In genomic region chr1:139336997-139337396, GRCm38 (mm10) we compare ENCODE assay signal across 26 mouse cellular contexts. TPM values are rescaled to one million over a fixed set of nuclear protein-coding genes. Genes with fewer than 3 reads are reported as not detected.
"Had no signal": no experiment of that assay in that cellular context is flagged by ENCODE, and none has a peak within 500 bp of the region (broad histone marks: within the 10 kb centered on the region; RNA-seq: fewer than 3 reads in every experiment).

No protein-coding gene starts in this region.

- H3K9me3 ChIP-seq: heart, embryonic 10.5 days; heart, embryonic 12.5 days; intestine, embryonic 15.5 days; limb, embryonic 10.5 days; limb, embryonic 12.5 days; liver, embryonic 13.5 days; liver, embryonic 15.5 days had no signal

- H3K27me3 ChIP-seq: heart, embryonic 12.5 days; intestine, embryonic 15.5 days; limb, embryonic 12.5 days; liver, embryonic 13.5 days; liver, embryonic 15.5 days had no signal

- H3K9ac ChIP-seq: heart, embryonic 12.5 days; intestine, embryonic 15.5 days; limb, embryonic 12.5 days; liver, embryonic 13.5 days; liver, embryonic 15.5 days had no signal

- DNase-seq: gastrocnemius, adult 2 months; gastrocnemius, postnatal 10 days; gastrocnemius, postnatal 25 days; heart, adult 18-20 months; heart, postnatal 10 days; heart, postnatal 4 days; kidney, adult 18-20 months; kidney, adult 8-10 months; kidney, postnatal 10 days; kidney, postnatal 25 days; kidney, postnatal 4 days; liver; liver, embryonic 13.5 days had no signal

- ATAC-seq: inflammation-experienced regulatory T-cells, adult 6 months; intestine, embryonic 15.5 days; intestine, postnatal 0 days had no signal

- H3K27ac ChIP-seq: gastrocnemius, adult 2 months; heart, embryonic 10.5 days; intestine, embryonic 15.5 days; layer of hippocampus, adult 2 months; left cerebral cortex, adult 2 months; limb, embryonic 10.5 days; limb, embryonic 12.5 days; liver, embryonic 13.5 days; liver, embryonic 15.5 days had no signal

- H3K4me3 ChIP-seq: gastrocnemius, adult 2 months; heart, embryonic 10.5 days; heart, embryonic 12.5 days; intestine, embryonic 15.5 days; layer of hippocampus, adult 2 months; left cerebral cortex, adult 2 months; limb, embryonic 10.5 days; limb, embryonic 12.5 days; liver, embryonic 13.5 days; liver, embryonic 15.5 days had no signal

- H3K4me1 ChIP-seq: heart, embryonic 10.5 days; heart, embryonic 12.5 days; intestine, embryonic 15.5 days; limb, embryonic 10.5 days; limb, embryonic 12.5 days; liver, embryonic 13.5 days; liver, embryonic 15.5 days had no signal

- H3K4me2 ChIP-seq: heart, embryonic 12.5 days; intestine, embryonic 15.5 days; limb, embryonic 12.5 days; liver, embryonic 11.5 days; liver, embryonic 13.5 days; liver, embryonic 15.5 days had no signal

- H3K36me3 ChIP-seq: heart, embryonic 10.5 days; heart, embryonic 12.5 days; intestine, embryonic 15.5 days; limb, embryonic 10.5 days; limb, embryonic 12.5 days; liver, embryonic 13.5 days; liver, embryonic 15.5 days had no signal

RNA-seq across cellular contexts. Expression of gene Crb1, which starts 39.9 kb away (rescaled TPM):
- total RNA-seq: gastrocnemius, adult 2 months; gastrocnemius, postnatal 10 days; gastrocnemius, postnatal 25 days; gastrocnemius, postnatal 4 days; granulocyte monocyte progenitor cell, adult 5-6 weeks had no signal
- polyA plus RNA-seq: inflammation-experienced regulatory T-cells, adult 6 months; liver, embryonic 13.5 days; liver, embryonic 15.5 days had no signal
